Mouse (Mus musculus) liver, adult 2 months (tissue): Measurements from ENCODE around the gene Kank2.

ENCODE experiments used
- CTCF ChIP-seq: fragments of 200-500 bp; IDR thresholded peaks from 2 replicates; pipeline ENCODE4 v1.5.1; 2011; ENCODE audit warnings: low read depth, low read length, control low read depth
- POLR2A ChIP-seq: fragments of 200-500 bp; IDR thresholded peaks from 2 replicates; pipeline ENCODE4 v1.6.1; 2011; ENCODE audit warnings: low read length, control low read depth; ENCODE audit not compliant: insufficient read depth; ENCODE audit errors: extremely low read depth

GRCm38 (mm10) chr9:21801121-21801520 lies 2.6 kb upstream of the Kank2 start:
- no peak for TF ChIP-seq POLR2A
- no peak for TF ChIP-seq CTCF
